Mouse (Mus musculus): ENCODE measurements around the gene Hspg2. TPM values are rescaled to one million over a fixed set of nuclear protein-coding genes. Genes with fewer than 3 reads are reported as not detected.
"Not testable (repeated sequence)": the region's sequence is repeated elsewhere in the genome, so short reads cannot be mapped to it uniquely, and the experiment has no call there.

Gene Hspg2
- polyA plus RNA-seq, 2 experiments, result 3.3 to 5.0 TPM

DNA sequence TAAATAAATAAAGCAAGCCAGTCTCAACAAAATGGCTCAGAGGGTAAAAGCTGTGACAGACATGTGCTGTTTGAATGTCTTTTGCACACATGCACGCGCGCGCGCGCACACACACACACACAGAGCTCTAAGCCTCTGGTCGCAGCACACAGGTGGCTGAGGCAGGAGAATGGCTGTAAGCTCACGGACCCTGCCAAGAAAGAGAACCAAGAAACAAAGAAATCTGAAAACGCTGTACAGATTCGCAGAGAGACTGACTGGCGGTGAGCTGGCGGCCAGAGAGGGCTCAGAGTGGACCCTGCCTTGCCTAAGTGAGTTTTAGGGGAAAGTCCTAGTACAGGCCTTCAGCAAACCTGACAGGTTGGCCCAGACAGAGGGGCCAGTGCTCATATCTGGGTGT lies 108.9 kb downstream of the Hspg2 start:
- ATAC-seq (ENCODE audit: insufficient read depth) (no peak), DNase-seq (ENCODE audit: low read depth in 3 of 3, low spot score in 3 of 3) (no peak)
- TF ChIP-seq EP300 (IDR thresholded peaks at IDR 0.05; ENCODE audit: low read depth) (no peak), CTCF (IDR thresholded peaks at IDR 0.05; ENCODE audit: low read depth) (no peak)
- no peak overlapping the region for H3K4me3 ChIP-seq (ENCODE audit: insufficient read depth in 1 of 2, low read depth in 2 of 2, low read length in 2 of 2)
- 87% methylated on average over 12 of the region's 12 CpGs for WGBS (ENCODE audit: insufficient replicate concordance)
- H3K4me2 ChIP-seq (ENCODE audit: low read depth), result no peak overlapping the region
- H3K27ac ChIP-seq, result no peak overlapping the region
- no peak overlapping the region for H3K9ac ChIP-seq (replicated peaks)
- no peaks in the 10 kb centered on the region for H3K9me3 ChIP-seq (ENCODE audit: control insufficient read depth, low read length)
- H3K36me3 ChIP-seq (replicated peaks; ENCODE audit: control insufficient read depth, insufficient read depth, low read depth), result no peaks in the 10 kb centered on the region
- H3K27me3 ChIP-seq (ENCODE audit: control insufficient read depth, insufficient read depth, low read length), result peaks cover 9% of the 10 kb centered on the region
- no peaks in the 10 kb centered on the region for H3K4me1 ChIP-seq (replicated peaks; ENCODE audit: control insufficient read depth in 2 of 2, insufficient read depth in 2 of 2, low read length in 1 of 2)

DNA sequence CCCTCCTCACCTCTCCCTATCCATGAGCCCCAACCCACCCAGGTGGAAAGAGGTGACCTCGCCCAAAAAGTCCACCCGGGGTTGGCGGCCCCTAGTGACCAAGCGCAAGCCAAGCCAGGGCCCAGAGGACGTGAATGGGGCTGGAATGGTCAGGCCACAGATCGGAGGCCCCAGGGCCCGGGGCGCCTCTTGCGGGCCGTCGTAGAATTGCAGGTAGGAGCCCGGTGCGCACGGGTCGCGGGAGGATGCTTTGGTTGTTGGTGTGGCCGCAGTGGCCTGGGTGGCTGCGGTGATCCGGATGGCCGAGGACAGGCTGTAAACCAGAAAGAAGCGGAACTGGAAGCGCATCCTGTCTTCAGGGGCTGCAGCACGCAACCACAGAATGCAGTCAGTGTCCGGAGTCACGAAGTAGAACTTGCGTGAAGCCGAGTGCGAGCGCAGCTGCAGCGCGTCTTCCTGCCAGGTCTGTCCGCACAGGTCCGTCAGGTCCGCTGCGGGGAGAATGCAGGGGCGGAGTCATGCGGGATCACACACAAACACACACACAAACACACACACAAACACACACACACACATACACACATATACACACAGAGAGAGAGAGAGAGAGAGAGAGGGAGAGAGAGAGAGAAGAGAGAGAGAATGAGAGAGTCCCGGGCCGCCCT lies 109.7 kb downstream of the Hspg2 start:
- no peaks in the 10 kb centered on the region for H3K4me1 ChIP-seq (replicated peaks; ENCODE audit: control insufficient read depth in 2 of 2, insufficient read depth in 2 of 2, low read length in 1 of 2)
- DNase-seq (ENCODE audit: low read depth in 3 of 3, low spot score in 3 of 3), result no peak
- WGBS (ENCODE audit: insufficient replicate concordance), result 4% methylated on average over 39 of the region's 39 CpGs
- TF ChIP-seq CTCF (IDR thresholded peaks at IDR 0.05; ENCODE audit: low read depth), result peak; percentile 86
- no peak for TF ChIP-seq EP300 (IDR thresholded peaks at IDR 0.05; ENCODE audit: low read depth)
- no peak overlapping the region for H3K9ac ChIP-seq (replicated peaks)
- ATAC-seq (ENCODE audit: insufficient read depth), result no peak
- no peak overlapping the region for H3K4me3 ChIP-seq (ENCODE audit: insufficient read depth in 1 of 2, low read depth in 2 of 2, low read length in 2 of 2)
- H3K9me3 ChIP-seq (ENCODE audit: control insufficient read depth, low read length), result no peaks in the 10 kb centered on the region
- H3K27ac ChIP-seq, result no peak overlapping the region
- H3K36me3 ChIP-seq (replicated peaks; ENCODE audit: control insufficient read depth, insufficient read depth, low read depth), result no peaks in the 10 kb centered on the region
- peak overlapping the region; percentile 45; the same call in 1 of the 2 replicates for H3K4me2 ChIP-seq (ENCODE audit: low read depth)
- H3K27me3 ChIP-seq (ENCODE audit: control insufficient read depth, insufficient read depth, low read length), result peaks cover 9% of the 10 kb centered on the region

DNA sequence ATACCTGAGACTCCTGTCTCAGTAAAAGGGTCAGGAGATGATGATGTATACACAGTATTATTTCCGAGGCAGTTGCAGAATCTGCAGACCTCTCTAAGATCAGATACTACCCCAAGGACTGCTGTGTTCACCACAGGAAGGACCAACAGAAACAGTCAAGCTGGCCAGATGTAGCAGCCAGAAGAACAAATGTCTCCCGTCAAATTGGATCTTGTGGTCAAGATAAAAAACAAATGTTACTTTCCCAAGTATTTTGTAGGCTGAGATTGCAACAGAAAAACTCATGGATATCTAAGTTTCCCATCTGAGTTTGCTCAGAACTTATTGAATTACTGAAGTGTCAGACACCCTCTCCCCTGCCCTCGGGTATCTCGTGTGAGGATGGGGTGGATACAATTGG lies 111.2 kb downstream of the Hspg2 start:
- Histone ChIP-seq H3K4me1 (replicated peaks; ENCODE audit: control insufficient read depth in 2 of 2, insufficient read depth in 2 of 2, low read length in 1 of 2) (no peaks in the 10 kb centered on the region), H3K4me3 (ENCODE audit: insufficient read depth in 1 of 2, low read depth in 2 of 2, low read length in 2 of 2) (no peak overlapping the region), H3K27me3 (ENCODE audit: control insufficient read depth, insufficient read depth, low read length) (peaks cover 9% of the 10 kb centered on the region), H3K9ac (replicated peaks) (no peak overlapping the region), H3K36me3 (replicated peaks; ENCODE audit: control insufficient read depth, insufficient read depth, low read depth) (no peaks in the 10 kb centered on the region), H3K4me2 (ENCODE audit: low read depth) (no peak overlapping the region), H3K27ac (no peak overlapping the region), H3K9me3 (ENCODE audit: control insufficient read depth, low read length) (no peaks in the 10 kb centered on the region)
- WGBS (ENCODE audit: insufficient replicate concordance), result 35% methylated on average over 4 of the region's 4 CpGs
- ATAC-seq (ENCODE audit: insufficient read depth) (no peak), DNase-seq (ENCODE audit: low read depth in 3 of 3, low spot score in 3 of 3) (no peak)
- TF ChIP-seq CTCF (IDR thresholded peaks at IDR 0.05; ENCODE audit: low read depth), result no peak
- no peak for TF ChIP-seq EP300 (IDR thresholded peaks at IDR 0.05; ENCODE audit: low read depth)

DNA sequence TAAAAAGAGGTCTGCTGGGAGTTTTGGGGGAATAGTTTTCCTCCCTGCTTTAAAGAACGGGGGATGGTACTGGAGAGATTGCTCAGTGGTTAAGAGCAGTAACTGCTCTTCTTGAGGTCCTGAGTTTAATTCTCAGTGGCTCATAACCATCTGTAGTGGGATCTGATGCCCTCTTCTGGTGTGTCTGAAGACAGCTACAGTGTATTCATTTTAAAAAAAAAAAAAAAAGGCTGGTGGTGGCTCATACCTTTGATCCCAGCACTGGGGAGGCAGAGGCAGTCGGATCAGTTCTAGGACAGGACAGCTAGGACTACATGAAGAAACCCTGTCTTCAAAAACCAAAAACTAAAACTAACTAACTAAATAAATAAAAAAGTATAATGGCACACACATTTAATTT lies 111.7 kb downstream of the Hspg2 start:
- TF ChIP-seq EP300 (IDR thresholded peaks at IDR 0.05; ENCODE audit: low read depth) (no peak), CTCF (IDR thresholded peaks at IDR 0.05; ENCODE audit: low read depth) (no peak)
- WGBS (ENCODE audit: insufficient replicate concordance), result 54% methylated on average over 2 of the region's 2 CpGs
- no peak overlapping the region for H3K27ac ChIP-seq
- no peak overlapping the region for H3K4me2 ChIP-seq (ENCODE audit: low read depth)
- H3K27me3 ChIP-seq (ENCODE audit: control insufficient read depth, insufficient read depth, low read length), result peaks cover 9% of the 10 kb centered on the region
- H3K4me1 ChIP-seq (replicated peaks; ENCODE audit: control insufficient read depth in 2 of 2, insufficient read depth in 2 of 2, low read length in 1 of 2), result no peaks in the 10 kb centered on the region
- no peak overlapping the region for H3K4me3 ChIP-seq (ENCODE audit: insufficient read depth in 1 of 2, low read depth in 2 of 2, low read length in 2 of 2)
- no peak for DNase-seq (ENCODE audit: low read depth in 3 of 3, low spot score in 3 of 3)
- H3K9ac ChIP-seq (replicated peaks), result no peak overlapping the region
- no peak for ATAC-seq (ENCODE audit: insufficient read depth)
- no peaks in the 10 kb centered on the region for H3K9me3 ChIP-seq (ENCODE audit: control insufficient read depth, low read length)
- H3K36me3 ChIP-seq (replicated peaks; ENCODE audit: control insufficient read depth, insufficient read depth, low read depth), result no peaks in the 10 kb centered on the region

DNA sequence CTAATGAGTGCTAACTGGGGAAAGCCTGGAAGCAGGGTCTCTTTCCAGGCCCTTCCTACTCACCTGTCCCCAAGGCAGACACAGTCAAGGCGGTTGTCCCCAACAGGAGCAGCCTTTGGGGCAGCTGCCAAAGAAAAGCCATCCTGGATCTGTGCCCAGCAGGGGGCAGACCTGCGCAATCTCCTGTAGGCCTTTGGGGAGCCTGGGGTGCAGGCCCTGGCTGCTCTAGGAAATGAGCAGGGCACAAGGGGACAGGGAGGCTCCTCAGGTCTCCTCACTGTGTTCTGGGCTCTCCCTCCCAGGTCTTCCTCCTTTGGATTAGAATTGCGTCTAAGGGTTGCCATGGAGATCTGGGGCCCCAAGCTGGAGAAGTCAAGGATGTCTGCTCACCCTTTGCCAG lies 113.2 kb downstream of the Hspg2 start:
- no peak for DNase-seq (ENCODE audit: low read depth in 3 of 3, low spot score in 3 of 3)
- H3K36me3 ChIP-seq (replicated peaks; ENCODE audit: control insufficient read depth, insufficient read depth, low read depth), result no peaks in the 10 kb centered on the region
- 55% methylated on average over 3 of the region's 3 CpGs for WGBS (ENCODE audit: insufficient replicate concordance)
- H3K27ac ChIP-seq, result no peak overlapping the region
- TF ChIP-seq EP300 (IDR thresholded peaks at IDR 0.05; ENCODE audit: low read depth), result no peak
- peak; percentile 81 for TF ChIP-seq CTCF (IDR thresholded peaks at IDR 0.05; ENCODE audit: low read depth)
- no peak overlapping the region for H3K9ac ChIP-seq (replicated peaks)
- no peaks in the 10 kb centered on the region for H3K9me3 ChIP-seq (ENCODE audit: control insufficient read depth, low read length)
- ATAC-seq (ENCODE audit: insufficient read depth), result no peak
- H3K4me2 ChIP-seq (ENCODE audit: low read depth), result no peak overlapping the region
- H3K4me3 ChIP-seq (ENCODE audit: insufficient read depth in 1 of 2, low read depth in 2 of 2, low read length in 2 of 2), result no peak overlapping the region
- peaks cover 9% of the 10 kb centered on the region for H3K27me3 ChIP-seq (ENCODE audit: control insufficient read depth, insufficient read depth, low read length)
- H3K4me1 ChIP-seq (replicated peaks; ENCODE audit: control insufficient read depth in 2 of 2, insufficient read depth in 2 of 2, low read length in 1 of 2), result no peaks in the 10 kb centered on the region

DNA sequence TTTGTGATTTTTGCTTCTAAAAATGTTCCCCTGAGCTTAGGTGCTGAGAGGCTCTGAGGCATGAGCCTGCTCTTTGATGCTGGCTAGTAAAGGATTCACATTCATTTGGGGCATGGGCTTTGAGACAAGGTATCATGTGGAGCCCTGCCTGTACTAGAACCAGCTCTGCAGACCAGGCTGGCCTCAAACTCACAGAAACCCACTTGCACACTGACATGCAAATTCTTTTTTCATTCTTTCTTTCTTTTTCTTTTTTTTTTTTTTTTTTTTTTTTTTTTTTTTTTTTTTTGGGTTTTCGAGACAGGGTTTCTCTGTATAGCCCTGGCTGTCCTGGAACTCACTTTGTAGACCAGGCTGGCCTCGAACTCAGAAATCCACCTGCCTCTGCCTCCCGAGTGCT lies 120.5 kb downstream of the Hspg2 start:
- ATAC-seq (ENCODE audit: insufficient read depth); H3K4me3 ChIP-seq (ENCODE audit: insufficient read depth in 1 of 2, low read depth in 2 of 2, low read length in 2 of 2); H3K9me3 ChIP-seq (ENCODE audit: control insufficient read depth, low read length); H3K27ac ChIP-seq; H3K4me1 ChIP-seq (replicated peaks; ENCODE audit: control insufficient read depth in 2 of 2, insufficient read depth in 2 of 2, low read length in 1 of 2); H3K9ac ChIP-seq (replicated peaks); H3K4me2 ChIP-seq (ENCODE audit: low read depth); H3K27me3 ChIP-seq (ENCODE audit: control insufficient read depth, insufficient read depth, low read length); H3K36me3 ChIP-seq (replicated peaks; ENCODE audit: control insufficient read depth, insufficient read depth, low read depth); DNase-seq (ENCODE audit: low read depth in 3 of 3, low spot score in 3 of 3): not testable (repeated sequence)
- WGBS (ENCODE audit: insufficient replicate concordance), result 82% methylated on average over 2 of the region's 3 CpGs
